Mouse (Mus musculus) liver, embryonic 16.5 days (tissue): ENCODE measurements around the gene Hs3st5. TPM values are rescaled to one million over a fixed set of nuclear protein-coding genes. Genes with fewer than 3 reads are reported as not detected.
"Not testable (repeated sequence)": the region's sequence is repeated elsewhere in the genome, so short reads cannot be mapped to it uniquely, and the experiment has no call there.

ENCODE experiments used
- ATAC-seq: fragments of 200-750 bp; cut with Nextera tagmentation; 2 replicates; pipeline ENCODE4 v1.8.0; 2017; ENCODE audit warnings: low read depth, mild to moderate bottlenecking, moderate number of reproducible peaks, moderate library complexity
- H3K27ac ChIP-seq: fragments of 300-500 bp; sonication (generic); 2 replicates; pipeline ENCODE4 v1.5.1; 2014; ENCODE audit warnings: mild to moderate bottlenecking, low read length
- H3K27me3 ChIP-seq: fragments of 300-500 bp; sonication (generic); 2 replicates; pipeline ENCODE4 v1.6.1; 2014; ENCODE audit warnings: low read depth, low read length, mixed read lengths; ENCODE audit not compliant: control insufficient read depth, insufficient read depth
- H3K36me3 ChIP-seq: fragments of 300-500 bp; sonication (generic); 2 replicates; pipeline ENCODE4 v1.6.1; 2014; ENCODE audit warnings: mild to moderate bottlenecking; ENCODE audit not compliant: control insufficient read depth, insufficient read depth
- H3K4me1 ChIP-seq: fragments of 300-500 bp; sonication (generic); 2 replicates; pipeline ENCODE4 v1.6.1; 2014; ENCODE audit warnings: low read depth, low read length, mixed read lengths; ENCODE audit not compliant: control insufficient read depth
- H3K4me2 ChIP-seq: fragments of 300-500 bp; sonication (generic); 2 replicates; pipeline ENCODE4 v1.6.1; 2014; ENCODE audit warnings: low read depth, low read length, mixed read lengths
- H3K4me3 ChIP-seq: fragments of 300-500 bp; sonication (generic); 2 replicates; pipeline ENCODE4 v1.5.1; 2014; ENCODE audit warnings: low read depth, mild to moderate bottlenecking, low read length
- H3K9ac ChIP-seq: fragments of 300-500 bp; sonication (generic); 2 replicates; pipeline ENCODE4 v1.6.1; 2014; ENCODE audit warnings: low read depth, low read length
- H3K9me3 ChIP-seq: fragments of 300-500 bp; sonication (generic); replicated peaks from 2 replicates; pipeline ENCODE4 v1.6.1; 2016; ENCODE audit warnings: low read length; ENCODE audit not compliant: control insufficient read depth
- WGBS: fragments of 180-500 bp; shearing (Covaris S2); extraction: QIAGEN DNeasy Blood & Tissue Kit; methylation state at CpG from one replicate; pipeline ENCODE4 v1.1.7; 2014; ENCODE audit not compliant: insufficient replicate concordance; 5-methylcytosine and 5-hydroxymethylcytosine counted together
- polyA plus RNA-seq: library from polyadenylated mRNA; unstranded; fragments of >200 nt; fragmentation: Nextera tagmentation; extraction: Ambion mirVana; gene quantifications from 2 replicates; pipeline ENCODE4 v1.2.1, GENCODE M21; 2015

Gene Hs3st5
- polyA plus RNA-seq, 1 experiment from 2014 or later = 0.05 TPM

GRCm38 (mm10) chr10:36611415-36611814, 104.8 kb downstream of the Hs3st5 start:
- H3K4me3 ChIP-seq, H3K4me2 ChIP-seq, ATAC-seq, H3K9me3 ChIP-seq, H3K27ac ChIP-seq, H3K4me1 ChIP-seq, H3K36me3 ChIP-seq, H3K27me3 ChIP-seq, H3K9ac ChIP-seq: not testable (repeated sequence)
- WGBS = 40% methylated on average over 1 of the region's 1 CpGs

- no peak overlapping the region for H3K4me3 ChIP-seq
- H3K4me2 ChIP-seq = no peak overlapping the region
- no peak for ATAC-seq
- H3K27ac ChIP-seq = no peak overlapping the region
- WGBS = 44% methylated on average over 1 of the region's 1 CpGs
- no peaks in the 10 kb centered on the region for H3K4me1 ChIP-seq
- no peaks in the 10 kb centered on the region for H3K27me3 ChIP-seq
- no peaks in the 10 kb centered on the region for H3K9me3 ChIP-seq
- H3K36me3 ChIP-seq = no peaks in the 10 kb centered on the region
- no peak overlapping the region for H3K9ac ChIP-seq
Measured at GRCm38 (mm10) chr10:36623037-36623436, 116.4 kb downstream of the Hs3st5 start.

DNA sequence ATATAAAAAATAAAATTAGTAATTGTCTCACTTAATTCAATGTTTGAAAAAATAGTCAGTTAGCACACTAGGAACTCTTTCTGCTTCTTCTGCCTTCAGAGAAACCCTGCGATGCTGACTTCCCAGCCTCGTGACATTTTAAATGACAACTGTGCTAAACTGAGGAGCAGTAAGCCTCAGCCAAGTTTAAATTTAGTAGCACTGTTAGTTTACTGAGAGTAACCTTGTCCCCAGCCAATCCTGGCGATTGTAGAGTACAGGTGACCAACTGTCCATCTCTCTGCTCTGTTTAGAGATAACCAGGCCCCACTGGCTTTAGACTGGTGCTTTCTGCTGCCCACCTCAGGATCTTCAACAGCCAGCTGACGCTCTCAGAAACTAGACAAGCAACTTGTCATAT, 121.3 kb downstream of the Hs3st5 start:
- no peak for ATAC-seq
- Histone ChIP-seq H3K27me3 (no peaks in the 10 kb centered on the region), H3K9ac (no peak overlapping the region), H3K4me1 (no peaks in the 10 kb centered on the region), H3K9me3 (no peaks in the 10 kb centered on the region), H3K36me3 (no peaks in the 10 kb centered on the region), H3K27ac (no peak overlapping the region), H3K4me3 (no peak overlapping the region), H3K4me2 (no peak overlapping the region)
- WGBS = 64% methylated on average over 4 of the region's 4 CpGs

- no peak for ATAC-seq
- 32% methylated on average over 1 of the region's 1 CpGs for whole genome bisulfite sequencing
- H3K27ac ChIP-seq = no peak overlapping the region
- H3K4me1 ChIP-seq = no peaks in the 10 kb centered on the region
- no peaks in the 10 kb centered on the region for H3K9me3 ChIP-seq
- H3K9ac ChIP-seq = no peak overlapping the region
- no peak overlapping the region for H3K4me3 ChIP-seq
- H3K36me3 ChIP-seq = no peaks in the 10 kb centered on the region
- no peaks in the 10 kb centered on the region for H3K27me3 ChIP-seq
- no peak overlapping the region for H3K4me2 ChIP-seq
Measured at GRCm38 (mm10) chr10:36631746-36632145, 125.1 kb downstream of the Hs3st5 start.

DNA sequence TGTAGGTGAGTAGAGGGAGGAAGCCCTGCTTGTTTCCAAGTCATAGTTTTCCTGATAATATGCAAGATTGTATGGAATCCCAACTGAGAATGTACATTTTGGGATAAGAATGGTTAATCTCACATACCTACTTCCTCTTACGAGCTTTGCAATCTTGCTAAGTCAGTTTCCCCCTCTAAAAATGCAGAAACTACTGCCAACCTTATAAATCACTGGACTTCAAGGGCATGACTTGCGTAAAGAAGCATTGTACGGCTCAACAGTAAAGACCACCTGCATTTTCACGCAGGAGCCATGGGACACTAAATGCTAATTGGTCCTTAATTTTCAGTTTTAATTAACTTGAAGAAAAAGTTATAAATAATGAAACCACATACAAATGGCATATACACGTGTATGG, 144.0 kb downstream of the Hs3st5 start:
- ATAC-seq = no peak
- 27% methylated on average over 5 of the region's 5 CpGs for WGBS
- Histone ChIP-seq H3K36me3 (no peaks in the 10 kb centered on the region), H3K4me1 (no peaks in the 10 kb centered on the region), H3K4me3 (no peak overlapping the region), H3K9ac (no peak overlapping the region), H3K9me3 (no peaks in the 10 kb centered on the region), H3K27ac (no peak overlapping the region), H3K4me2 (no peak overlapping the region), H3K27me3 (no peaks in the 10 kb centered on the region)

DNA sequence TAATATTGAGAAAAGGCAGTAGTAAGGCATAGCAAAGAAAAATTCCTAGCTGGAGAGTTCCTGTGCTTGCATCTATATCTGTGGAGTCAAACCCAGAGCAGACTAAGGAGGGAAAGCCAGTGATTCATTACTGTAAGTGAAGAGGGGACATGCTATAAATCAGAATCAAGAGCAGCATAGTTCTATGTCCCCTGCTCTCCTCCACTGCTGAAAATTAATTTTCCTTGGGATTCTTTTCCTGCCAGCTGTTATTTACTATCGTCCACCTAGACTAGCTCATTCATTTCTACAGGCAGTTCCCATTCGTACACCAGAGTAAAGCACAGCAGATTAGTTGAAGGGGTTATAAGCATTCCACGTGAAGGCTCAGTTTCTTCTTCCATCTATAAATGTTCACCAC, 207.4 kb downstream of the Hs3st5 start:
- WGBS = 57% methylated on average over 3 of the region's 3 CpGs
- H3K4me3 ChIP-seq = no peak overlapping the region
- H3K4me1 ChIP-seq = no peaks in the 10 kb centered on the region
- H3K9ac ChIP-seq = no peak overlapping the region
- no peak overlapping the region for H3K4me2 ChIP-seq
- H3K9me3 ChIP-seq = no peaks in the 10 kb centered on the region
- no peaks in the 10 kb centered on the region for H3K36me3 ChIP-seq
- H3K27me3 ChIP-seq = no peaks in the 10 kb centered on the region
- ATAC-seq = no peak
- H3K27ac ChIP-seq = no peak overlapping the region

- ATAC-seq = no peak
- 74% methylated on average over 3 of the region's 3 CpGs for WGBS
- no peaks in the 10 kb centered on the region for H3K27me3 ChIP-seq
Measured at GRCm38 (mm10) chr10:36726239-36726638, 219.6 kb downstream of the Hs3st5 start.

DNA sequence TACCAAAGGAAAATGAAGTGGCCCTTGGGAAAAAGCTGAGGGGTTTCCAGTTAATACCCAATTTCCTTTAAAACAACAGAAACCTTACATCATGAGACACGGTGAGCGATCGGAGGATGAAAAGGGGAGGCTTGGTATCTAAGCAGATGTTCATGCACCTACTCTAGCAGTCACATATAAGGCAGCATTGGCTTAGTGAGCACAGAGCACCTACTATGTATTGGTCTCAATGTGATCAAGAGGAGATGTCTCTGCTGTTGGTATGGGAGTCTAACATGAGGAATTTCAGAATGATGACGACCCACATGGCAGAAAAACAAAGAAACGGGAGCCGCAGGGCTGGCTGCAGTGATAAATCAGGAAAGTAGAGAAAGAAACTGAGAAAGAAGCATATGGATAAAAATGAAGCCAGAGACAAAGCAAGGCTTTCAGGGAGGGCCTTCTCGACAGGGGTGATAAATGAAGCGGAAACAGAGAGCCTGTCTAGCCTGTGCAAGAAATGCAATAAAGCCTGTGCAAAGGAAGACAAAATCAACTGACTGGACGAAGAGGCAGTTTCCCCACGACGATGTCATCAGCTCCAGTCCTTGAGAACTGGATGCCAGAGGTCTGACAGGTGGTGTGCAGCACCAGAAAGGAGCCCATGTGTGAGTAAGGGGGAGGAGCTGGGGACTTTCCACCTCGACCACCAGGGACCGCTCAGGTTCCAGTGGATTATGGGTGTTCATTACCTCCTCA, 222.9 kb downstream of the Hs3st5 start:
- Histone ChIP-seq H3K27ac (no peak overlapping the region), H3K9ac (no peak overlapping the region), H3K9me3 (no peaks in the 10 kb centered on the region), H3K4me1 (no peaks in the 10 kb centered on the region), H3K27me3 (no peaks in the 10 kb centered on the region), H3K36me3 (no peaks in the 10 kb centered on the region), H3K4me2 (no peak overlapping the region), H3K4me3 (no peak overlapping the region)
- 63% methylated on average over 13 of the region's 13 CpGs for WGBS
- no peak for ATAC-seq

More at GRCm38 (mm10) chr10:36726239-36726638, 219.6 kb downstream of the Hs3st5 start:
- Histone ChIP-seq H3K36me3 (no peaks in the 10 kb centered on the region), H3K9ac (no peak overlapping the region), H3K27ac (no peak overlapping the region), H3K4me3 (no peak overlapping the region), H3K4me2 (no peak overlapping the region), H3K4me1 (no peaks in the 10 kb centered on the region), H3K9me3 (no peaks in the 10 kb centered on the region)

GRCm38 (mm10) chr10:36739375-36739774, 232.8 kb downstream of the Hs3st5 start:
- H3K4me2 ChIP-seq = no peak overlapping the region
- no peaks in the 10 kb centered on the region for H3K27me3 ChIP-seq
- no peak overlapping the region for H3K9ac ChIP-seq
- no peak for ATAC-seq
- H3K36me3 ChIP-seq = no peaks in the 10 kb centered on the region
- no peaks in the 10 kb centered on the region for H3K9me3 ChIP-seq
- H3K4me3 ChIP-seq = no peak overlapping the region
- no peaks in the 10 kb centered on the region for H3K4me1 ChIP-seq
- no peak overlapping the region for H3K27ac ChIP-seq
